ENCODE assay signal across 8 mouse cellular contexts in the genomic region with DNA sequence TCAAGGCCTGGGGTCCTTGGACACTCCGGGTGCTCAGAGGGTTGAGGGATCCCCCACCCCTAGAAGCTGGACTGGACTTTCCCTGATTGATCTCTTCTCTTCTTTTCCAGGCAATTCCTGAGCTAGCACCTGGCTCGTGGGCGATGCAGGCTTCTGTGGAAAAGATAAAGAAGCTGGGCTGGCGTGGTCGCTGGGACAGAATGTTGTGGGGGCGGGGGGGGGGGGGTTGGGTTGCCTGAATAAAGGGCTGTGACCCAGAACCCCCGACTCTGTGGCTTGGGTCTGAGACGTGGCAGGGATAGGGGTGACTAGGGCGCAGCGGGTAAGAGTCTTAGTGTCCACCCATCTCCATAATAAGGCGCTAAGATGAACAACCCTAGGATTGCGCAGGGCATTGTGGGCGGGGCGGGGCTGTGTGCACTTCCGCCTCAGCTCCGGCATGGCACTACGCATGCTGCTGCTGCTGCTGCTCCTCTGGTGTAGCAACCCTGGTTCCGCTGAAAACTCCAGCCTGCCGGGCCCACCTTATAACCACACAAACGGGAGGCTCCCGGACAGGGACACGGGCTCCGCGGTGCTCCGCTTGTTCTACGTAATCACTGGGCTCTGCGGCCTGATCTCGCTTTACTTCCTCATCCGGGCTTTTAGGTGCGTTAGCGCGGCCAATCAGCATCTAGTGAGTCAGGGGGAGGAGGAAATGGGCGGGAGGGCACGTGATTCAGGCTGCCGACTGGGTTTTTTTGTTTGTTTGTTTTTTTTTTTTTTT. TPM values are rescaled to one million over a fixed set of nuclear protein-coding genes. Genes with fewer than 3 reads are reported as not detected.
DNase-seq lines count a peak whose midpoint lies in the region; ATAC-seq and TF ChIP-seq lines count a peak whose summit lies in the region.

Gene 1600002K03Rik, plus strand, starts transcription at position 418 of the 766 bp plus-strand sequence.

- H3K4me1 ChIP-seq in E14TG2a.4 (replicated peaks; ENCODE audit: low read depth, low read length), result peaks cover 64% of the 10 kb centered on the region
- H3K4me1 ChIP-seq in forebrain, embryonic 16.5 days (replicated peaks; ENCODE audit: control insufficient read depth, insufficient read depth, low read length), result peaks cover 44% of the 10 kb centered on the region
- peaks cover 30% of the 10 kb centered on the region for H3K4me1 ChIP-seq in neural tube, embryonic 14.5 days (ENCODE audit: control insufficient read depth, insufficient read depth, low read length)

- peak within 1 kb of the TSS; percentile 93 for H3K27ac ChIP-seq in forebrain, embryonic 16.5 days (ENCODE audit: low read length)
- H3K27ac ChIP-seq in neural tube, embryonic 14.5 days (ENCODE audit: low read depth, low read length), result peak within 1 kb of the TSS; percentile 85

- H3K9ac ChIP-seq in forebrain, embryonic 16.5 days (replicated peaks; ENCODE audit: low read depth, low read length), result peak within 1 kb of the TSS; percentile 74
- peak within 1 kb of the TSS; percentile 62 for H3K9ac ChIP-seq in neural tube, embryonic 14.5 days (replicated peaks; ENCODE audit: low read depth, low read length)

- peak; percentile 83 for DNase-seq in cerebellum, adult 11 months
- DNase-seq in heart, postnatal 25 days (ENCODE audit: low spot score), result peak; percentile 84
- DNase-seq in layer of hippocampus, adult 18-20 months (ENCODE audit: low spot score in 2 of 2), result peak; percentile 89 to 96
- peak; percentile 92 to 93 for DNase-seq in lung, adult 18-20 months
- DNase-seq in testis, postnatal 14 days (ENCODE audit: low spot score), result peak; percentile 88

- TF ChIP-seq CTCF in E14TG2a.4 (conservative IDR thresholded peaks at IDR 0.05; ENCODE audit: low read length), result no peak

- no peaks in the 10 kb centered on the region for H3K9me3 ChIP-seq in E14TG2a.4 (ENCODE audit: low read length)
- no peaks in the 10 kb centered on the region for H3K9me3 ChIP-seq in forebrain, embryonic 16.5 days (ENCODE audit: control insufficient read depth, low read length)
- no peaks in the 10 kb centered on the region for H3K9me3 ChIP-seq in neural tube, embryonic 14.5 days (ENCODE audit: control insufficient read depth, low read length)

- H3K4me2 ChIP-seq in forebrain, embryonic 16.5 days (ENCODE audit: low read length), result peak within 1 kb of the TSS; percentile 63
- H3K4me2 ChIP-seq in neural tube, embryonic 14.5 days (ENCODE audit: low read depth, low read length), result peak within 1 kb of the TSS; percentile 63

- 7% methylated on average over 34 of the region's 35 CpGs for WGBS in forebrain, embryonic 16.5 days
- 6% methylated on average over 35 of the region's 35 CpGs for WGBS in neural tube, embryonic 14.5 days

- intact Hi-C loops in heart, postnatal 25 days (cut with DNase I), result loop anchor here (10.0 kb wide), 1 partner anchor 202 kb away; no protein-coding TSS in a partner anchor

- peak; percentile 81 for ATAC-seq in forebrain, embryonic 16.5 days
- peak; percentile 71 for ATAC-seq in neural tube, embryonic 14.5 days (ENCODE audit: low read depth)

- H3K27me3 ChIP-seq in E14TG2a.4 (ENCODE audit: insufficient read depth, low read length), result peaks cover 5% of the 10 kb centered on the region
- no peaks in the 10 kb centered on the region for H3K27me3 ChIP-seq in forebrain, embryonic 16.5 days (replicated peaks; ENCODE audit: control insufficient read depth, insufficient read depth, low read length)
- H3K27me3 ChIP-seq in neural tube, embryonic 14.5 days (ENCODE audit: control insufficient read depth, insufficient read depth, low read length), result no peaks in the 10 kb centered on the region

- peaks cover 57% of the 10 kb centered on the region for H3K36me3 ChIP-seq in E14TG2a.4 (ENCODE audit: insufficient read depth, low read length)
- H3K36me3 ChIP-seq in forebrain, embryonic 16.5 days (ENCODE audit: control insufficient read depth, insufficient read depth), result peaks cover 18% of the 10 kb centered on the region
- H3K36me3 ChIP-seq in neural tube, embryonic 14.5 days (ENCODE audit: control insufficient read depth, insufficient read depth, low read length), result peaks cover 26% of the 10 kb centered on the region

- H3K4me3 ChIP-seq in E14TG2a.4 (replicated peaks; ENCODE audit: low read length), result peak within 1 kb of the TSS; percentile 83
- peak within 1 kb of the TSS; percentile 59 for H3K4me3 ChIP-seq in forebrain, embryonic 16.5 days (replicated peaks; ENCODE audit: low read length)
- peak within 1 kb of the TSS; percentile 43 for H3K4me3 ChIP-seq in neural tube, embryonic 14.5 days (ENCODE audit: low read depth, low read length)

RNA-seq across cellular contexts. Expression of gene 1600002K03Rik, which starts in this region (rescaled TPM):
- polyA plus RNA-seq in forebrain, embryonic 16.5 days (2015; fragmentation: Nextera tagmentation; extraction: Ambion mirVana), result 8.5 and 10.6 TPM in 2 replicates
- total RNA-seq in heart, postnatal 25 days (2021), result 1 to 10 TPM; 4.2 to 5.2 TPM
- total RNA-seq in layer of hippocampus, adult 18-20 months (2021), result 1 to 10 TPM; 6.4 to 6.5 TPM
- 6.4 and 7.8 TPM in 2 replicates for polyA plus RNA-seq in neural tube, embryonic 14.5 days (2014; fragmentation: Nextera tagmentation; extraction: Ambion mirVana)

Comparison
In these comparisons a context has a peak if more than half of its experiments do, and no peak if none do; other contexts are left out.
1. Peak in every context shown above with its lines: DNase-seq, ATAC-seq, H3K4me3 ChIP-seq and H3K27ac ChIP-seq.